Mouse (Mus musculus) CD4-positive, CD25-positive, alpha-beta regulatory T cell, adult 2 months (primary cell): ENCODE measurements around the gene Lgals9.

ENCODE experiments used
- DNase-seq: peaks from one replicate; pipeline ENCODE4 v3.0.0-alpha.2; 2012; ENCODE audit warnings: low read depth, low spot score

Lgals9 gene

DNA sequence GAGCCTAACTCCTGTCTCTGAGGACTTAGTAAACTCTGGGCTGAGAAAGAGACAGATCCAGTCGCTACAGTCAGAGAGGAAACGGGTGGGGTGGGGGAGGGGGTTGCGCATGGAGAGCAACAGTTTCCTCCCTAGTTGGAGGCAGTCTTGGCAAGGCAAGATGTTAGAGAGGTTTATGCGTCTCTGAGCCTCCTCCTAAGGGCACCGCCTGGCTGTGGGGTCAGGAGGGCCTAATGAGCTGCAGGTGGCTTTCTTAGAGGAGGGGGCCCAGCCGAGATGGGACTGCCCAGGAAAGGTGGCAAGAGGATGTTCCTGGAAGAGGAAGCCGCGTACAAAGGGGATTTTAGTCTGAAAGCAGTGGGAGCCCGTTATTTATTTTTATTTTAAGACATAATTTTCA, 60.6 kb downstream of the Lgals9 start:
- DNase-seq = peak; percentile 22

DNA sequence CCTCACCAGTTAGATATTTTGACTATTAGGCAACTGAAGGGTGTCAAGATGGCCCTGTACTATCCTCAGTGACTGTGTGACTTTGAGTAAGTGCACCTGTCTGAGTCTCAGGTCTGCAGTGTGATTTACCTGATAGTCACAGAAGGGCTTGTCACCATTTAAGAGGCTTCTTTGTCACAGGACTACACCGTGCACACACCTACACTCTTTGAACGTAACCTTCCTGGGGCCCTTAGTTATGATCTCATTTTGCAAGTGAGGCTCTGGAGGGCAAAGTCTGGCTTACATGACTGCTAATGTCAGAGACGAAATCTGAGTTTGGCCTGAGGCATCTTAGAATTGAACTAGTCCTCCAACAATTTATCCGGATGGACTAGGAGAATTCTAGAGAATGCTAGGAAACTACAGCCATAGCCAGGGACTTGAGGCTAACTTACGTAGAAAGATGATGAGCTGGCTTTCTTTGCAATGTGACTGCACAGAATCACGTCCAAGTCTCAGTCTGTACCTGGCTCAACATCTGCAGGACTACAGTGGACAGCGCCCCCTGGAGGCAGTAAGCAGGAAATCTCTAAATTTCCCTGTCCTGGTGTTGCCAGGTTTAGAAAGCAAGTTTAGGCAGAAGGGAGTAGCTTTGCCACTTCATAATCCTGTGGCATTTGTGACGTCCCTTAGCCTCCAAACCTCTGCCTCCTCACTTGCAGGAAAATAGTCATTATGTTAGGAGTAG, 61.9 kb downstream of the Lgals9 start:
- peak; percentile 74 for DNase-seq

DNA sequence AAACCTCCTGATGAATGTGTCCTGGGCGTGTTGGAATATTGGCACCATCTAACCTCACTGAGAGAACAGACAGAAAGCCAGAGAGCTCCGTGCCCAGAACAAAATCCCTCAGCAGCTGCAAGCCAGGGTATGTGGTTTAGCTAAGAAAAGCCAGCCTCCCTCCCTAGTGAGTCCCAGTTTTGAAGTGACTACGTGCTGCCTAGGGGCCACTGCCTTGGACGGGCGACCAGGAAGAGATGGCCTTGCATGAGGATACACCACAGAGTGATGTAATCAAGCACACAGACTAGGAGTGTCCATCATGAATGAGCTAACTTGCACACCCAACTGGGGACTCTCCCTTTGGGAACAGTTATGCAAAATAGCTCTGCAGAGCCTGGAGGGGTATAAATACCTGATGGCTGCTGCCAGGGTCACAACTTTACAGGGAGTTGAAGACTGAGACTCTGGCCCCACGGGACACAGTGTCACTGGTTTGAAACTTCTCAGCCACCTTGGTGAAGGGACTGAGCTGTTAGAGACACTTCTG, 64.3 kb downstream of the Lgals9 start, which contains the start of gene Nos2:
TSS of gene Nos2 (plus strand) at position 377 of the 529 bp plus-strand sequence.
- no peak for DNase-seq

DNA sequence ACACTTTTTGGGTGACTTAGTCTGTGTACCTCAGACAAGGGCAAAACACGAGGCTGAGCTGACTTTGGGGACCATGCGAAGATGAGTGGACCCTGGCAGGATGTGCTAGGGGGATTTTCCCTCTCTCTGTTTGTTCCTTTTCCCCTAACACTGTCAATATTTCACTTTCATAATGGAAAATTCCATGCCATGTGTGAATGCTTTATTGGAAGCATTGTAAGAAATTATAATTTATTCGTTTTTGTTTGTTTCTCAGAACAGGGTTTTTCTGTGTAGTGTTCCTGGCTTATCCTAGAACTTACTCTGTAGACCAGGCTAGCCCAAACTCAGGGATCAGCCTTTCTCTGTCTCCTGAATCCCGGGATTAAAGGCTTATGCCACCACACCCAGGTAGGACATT, 65.0 kb downstream of the Lgals9 start:
- no peak for DNase-seq

DNA sequence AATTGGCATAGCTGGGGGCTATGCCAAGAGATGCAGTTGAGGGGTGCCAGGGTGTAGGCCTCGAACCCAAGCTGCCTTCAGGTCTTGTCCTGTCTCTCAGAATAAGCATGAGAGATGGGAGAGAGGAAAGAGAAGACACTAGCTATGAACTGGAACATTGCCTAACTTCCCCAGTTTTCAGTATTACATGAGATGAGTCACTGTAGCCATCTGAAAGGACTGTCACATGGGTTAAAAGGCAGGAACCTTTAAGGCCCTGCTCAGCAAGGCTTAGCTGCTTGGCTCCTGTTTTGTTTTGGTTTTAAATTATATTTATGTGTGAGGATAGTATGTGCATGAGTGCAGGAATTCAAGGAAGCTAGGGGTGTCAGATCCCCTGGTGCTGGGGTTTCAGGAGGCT, 68.3 kb downstream of the Lgals9 start:
- no peak for DNase-seq

DNA sequence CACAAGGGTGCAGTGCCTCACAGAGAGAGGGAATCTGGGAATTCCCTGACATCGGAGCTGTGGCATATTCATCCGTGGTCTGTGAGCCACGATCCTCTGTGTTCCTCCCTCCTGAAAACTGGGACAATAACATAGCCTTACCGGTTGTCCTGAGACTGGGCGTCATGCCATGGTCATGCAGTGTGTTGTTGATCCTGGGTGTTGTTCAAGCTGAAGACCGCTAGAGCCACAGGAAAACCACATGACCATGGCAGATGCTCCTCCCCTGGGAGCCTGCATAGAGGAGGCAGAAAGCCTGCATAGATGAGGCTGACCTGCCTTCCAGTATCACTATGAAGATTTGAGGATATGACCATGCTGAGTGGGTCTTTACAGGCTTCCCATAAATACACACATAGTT, 69.3 kb downstream of the Lgals9 start:
- no peak for DNase-seq
